Mouse (Mus musculus): ENCODE measurements around the gene Trim9.

Gene Trim9

GRCm38 (mm10) chr12:70322790-70323189 lies 24.6 kb downstream of the Trim9 start:
- no peak for DNase-seq

GRCm38 (mm10) chr12:70316147-70316546 lies 31.3 kb downstream of the Trim9 start:
- no peak for DNase-seq

GRCm38 (mm10) chr12:70307881-70308280 lies 39.5 kb downstream of the Trim9 start:
- no peak for DNase-seq

GRCm38 (mm10) chr12:70307062-70307461 lies 40.4 kb downstream of the Trim9 start:
- DNase-seq, result no peak

GRCm38 (mm10) chr12:70304014-70304413 lies 43.4 kb downstream of the Trim9 start:
- DNase-seq, result no peak

- DNase-seq, result no peak
These were observed 43.9 kb downstream of the Trim9 start for GRCm38 (mm10) chr12:70303525-70303924.

GRCm38 (mm10) chr12:70302022-70302720 lies 45.2 kb downstream of the Trim9 start:
- DNase-seq, result no peak

GRCm38 (mm10) chr12:70293927-70294684 lies 53.3 kb downstream of the Trim9 start:
- no peak for DNase-seq

- no peak for DNase-seq
These were observed 54.1 kb downstream of the Trim9 start for GRCm38 (mm10) chr12:70293165-70293926.

GRCm38 (mm10) chr12:70285521-70285920 lies 61.9 kb downstream of the Trim9 start:
- no peak for DNase-seq

- no peak for DNase-seq
These were observed 62.4 kb downstream of the Trim9 start for GRCm38 (mm10) chr12:70284979-70285378.

- no peak for DNase-seq
These were observed 64.2 kb downstream of the Trim9 start for GRCm38 (mm10) chr12:70283116-70283731.

- no peak for DNase-seq
These were observed 66.5 kb downstream of the Trim9 start for GRCm38 (mm10) chr12:70280930-70281329.

- DNase-seq, result no peak
These were observed 67.0 kb downstream of the Trim9 start for GRCm38 (mm10) chr12:70280381-70280780.

GRCm38 (mm10) chr12:70277071-70277939 lies 70.1 kb downstream of the Trim9 start:
- no peak for DNase-seq

- no peak for DNase-seq
These were observed 77.7 kb downstream of the Trim9 start for GRCm38 (mm10) chr12:70269724-70270123.

GRCm38 (mm10) chr12:70267314-70267713 lies 80.1 kb downstream of the Trim9 start:
- DNase-seq, result no peak

- DNase-seq, result no peak
These were observed 80.9 kb downstream of the Trim9 start for GRCm38 (mm10) chr12:70266494-70266931.

GRCm38 (mm10) chr12:70263721-70264120 lies 83.7 kb downstream of the Trim9 start:
- no peak for DNase-seq

GRCm38 (mm10) chr12:70262271-70262953 lies 85.0 kb downstream of the Trim9 start:
- DNase-seq, result no peak

GRCm38 (mm10) chr12:70251210-70251884 lies 96.1 kb downstream of the Trim9 start:
- DNase-seq, result no peak

Data from thymus, postnatal 36 days (tissue).